Mouse (Mus musculus): ENCODE measurements around the gene 1700020N01Rik. TPM values are rescaled to one million over a fixed set of nuclear protein-coding genes. Genes with fewer than 3 reads are reported as not detected.

The 1700020N01Rik gene
- total RNA-seq, 4 experiments from 2014 or later, result not detected

DNA sequence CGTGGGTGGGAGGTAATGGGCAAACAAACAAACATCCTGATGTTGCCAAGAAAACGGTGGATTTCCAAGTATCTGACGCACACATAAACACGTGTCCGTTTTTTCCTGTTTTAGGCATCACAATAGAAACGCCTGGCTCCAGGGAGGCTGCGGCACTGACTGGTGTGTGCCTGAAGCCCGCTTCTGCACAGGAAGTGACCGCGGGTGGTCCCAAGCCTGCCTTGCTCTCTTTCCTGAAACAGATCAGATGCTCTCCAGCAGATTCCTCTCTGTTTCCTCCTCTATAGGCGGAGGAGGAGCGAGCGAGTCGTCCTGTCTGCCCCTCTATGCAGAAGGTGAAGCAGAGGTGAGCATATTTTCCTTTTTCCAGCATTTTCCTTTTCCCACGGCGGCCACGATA lies 76.0 kb downstream of the 1700020N01Rik start:
- DNase-seq (ENCODE audit: low spot score), result peak; percentile 59

DNA sequence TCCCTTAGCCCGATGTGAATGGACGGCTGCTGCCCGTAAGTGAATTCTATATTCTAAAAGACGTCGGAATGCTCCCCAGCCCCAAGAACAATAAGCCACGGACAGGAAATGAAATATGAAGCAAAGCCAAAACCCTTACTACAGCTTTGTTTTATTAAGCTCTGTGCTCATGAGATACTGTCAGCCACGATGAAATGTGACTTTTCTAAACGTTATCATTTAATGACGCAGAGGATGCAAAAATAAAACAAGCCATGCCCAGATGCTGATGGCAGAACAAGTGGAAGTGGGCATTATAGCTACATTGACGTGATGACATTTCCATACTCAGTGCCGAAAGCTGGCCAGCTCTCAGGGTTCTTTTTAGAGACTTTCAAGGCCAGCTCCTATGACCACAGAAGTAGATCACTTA lies 76.8 kb downstream of the 1700020N01Rik start:
- peak; percentile 40 for DNase-seq (ENCODE audit: low spot score)

DNA sequence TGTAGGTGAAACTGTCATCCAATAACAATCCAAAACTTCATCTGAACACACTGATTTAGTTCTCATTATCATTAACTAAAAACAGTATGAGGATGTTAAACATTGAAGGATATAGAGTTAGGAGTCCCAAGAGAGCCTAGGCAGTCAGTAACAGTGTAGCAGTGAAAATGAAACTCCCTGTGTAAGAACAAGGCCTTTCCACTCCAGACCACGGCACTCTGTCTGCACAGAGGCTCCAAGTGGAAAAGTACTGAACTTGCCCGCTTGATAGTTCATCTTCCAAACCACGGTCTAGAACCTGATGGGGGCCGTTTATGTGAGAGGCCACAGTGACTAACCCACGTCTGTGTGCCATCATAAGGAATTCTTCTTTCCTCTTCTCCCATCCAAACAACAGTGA lies 77.2 kb downstream of the 1700020N01Rik start:
- DNase-seq (ENCODE audit: low spot score), result no peak

Other genes with a start within 250 kb of the 1700020N01Rik start
- gene Aldh8a1, start 215.9 kb upstream of the 1700020N01Rik start, total RNA-seq (2022), result not detected